Mouse (Mus musculus) gastrocnemius, postnatal 36 days (tissue): ENCODE results near the gene Tlr9. TPM values are rescaled to one million over a fixed set of nuclear protein-coding genes. Genes with fewer than 3 reads are reported as not detected.

Experiments
- DNase-seq, 2 experiments: peaks; one replicate each; pipeline ENCODE4 v3.0.0; 2022
- intact Hi-C: fragments of 180-260 bp; cut with DNase I; formaldehyde crosslinking; loops from one replicate; pipeline ENCODE4 v1.15.1; 2025
- total RNA-seq, 2 experiments: library from RNA; stranded (reverse); gene quantifications; 2 replicates each; pipeline ENCODE4 v1.2.3; 2021

The Tlr9 gene
- total RNA-seq, 2 experiments from 2014 or later = 0.25 to 0.31 TPM

DNA sequence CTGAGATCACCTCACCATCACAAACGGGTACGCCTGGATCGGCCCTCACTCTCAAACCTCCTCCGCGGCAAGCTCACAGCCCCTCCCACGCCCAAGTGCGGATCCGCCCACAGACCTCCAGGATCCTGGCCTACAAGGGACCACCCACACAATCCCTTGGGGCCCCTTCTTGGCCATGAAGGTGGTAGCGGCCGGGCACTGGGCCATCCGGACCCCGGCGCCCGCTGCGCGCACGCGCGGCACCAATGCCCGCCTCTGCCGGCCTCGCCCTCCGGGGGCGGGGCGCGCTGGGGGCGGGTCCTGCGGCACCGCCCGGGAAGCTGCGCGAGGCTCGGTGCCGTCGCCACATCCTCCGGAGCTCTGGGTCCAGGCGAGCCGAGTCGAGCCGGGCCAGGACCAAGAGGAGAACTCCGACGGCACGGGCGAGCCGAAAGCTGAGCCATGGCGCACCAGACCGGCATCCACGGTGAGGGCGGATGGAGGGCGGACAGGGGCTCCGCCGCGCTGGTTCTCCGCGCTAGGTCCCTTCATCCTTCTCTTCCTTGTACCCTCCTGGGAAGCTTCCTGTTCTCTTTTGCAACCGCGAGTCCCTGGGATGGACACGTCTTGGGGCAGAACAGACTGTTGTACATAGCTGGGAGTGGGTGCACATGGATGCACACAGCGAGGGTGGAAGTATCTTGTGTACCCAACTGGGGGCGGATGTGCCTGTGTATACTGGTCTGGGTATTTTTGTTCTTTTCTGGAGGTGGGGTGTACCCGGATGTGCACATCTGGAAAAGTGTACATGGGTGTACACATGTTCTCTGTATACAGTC lies 19.4 kb upstream of the Tlr9 start, which contains the start of gene Twf2:
Twf2 (plus strand) TSS at position 290 of the 818 bp plus-strand sequence.
- DNase-seq = peak; percentile 86 to 91
- intact Hi-C loops = no loop called here

DNA sequence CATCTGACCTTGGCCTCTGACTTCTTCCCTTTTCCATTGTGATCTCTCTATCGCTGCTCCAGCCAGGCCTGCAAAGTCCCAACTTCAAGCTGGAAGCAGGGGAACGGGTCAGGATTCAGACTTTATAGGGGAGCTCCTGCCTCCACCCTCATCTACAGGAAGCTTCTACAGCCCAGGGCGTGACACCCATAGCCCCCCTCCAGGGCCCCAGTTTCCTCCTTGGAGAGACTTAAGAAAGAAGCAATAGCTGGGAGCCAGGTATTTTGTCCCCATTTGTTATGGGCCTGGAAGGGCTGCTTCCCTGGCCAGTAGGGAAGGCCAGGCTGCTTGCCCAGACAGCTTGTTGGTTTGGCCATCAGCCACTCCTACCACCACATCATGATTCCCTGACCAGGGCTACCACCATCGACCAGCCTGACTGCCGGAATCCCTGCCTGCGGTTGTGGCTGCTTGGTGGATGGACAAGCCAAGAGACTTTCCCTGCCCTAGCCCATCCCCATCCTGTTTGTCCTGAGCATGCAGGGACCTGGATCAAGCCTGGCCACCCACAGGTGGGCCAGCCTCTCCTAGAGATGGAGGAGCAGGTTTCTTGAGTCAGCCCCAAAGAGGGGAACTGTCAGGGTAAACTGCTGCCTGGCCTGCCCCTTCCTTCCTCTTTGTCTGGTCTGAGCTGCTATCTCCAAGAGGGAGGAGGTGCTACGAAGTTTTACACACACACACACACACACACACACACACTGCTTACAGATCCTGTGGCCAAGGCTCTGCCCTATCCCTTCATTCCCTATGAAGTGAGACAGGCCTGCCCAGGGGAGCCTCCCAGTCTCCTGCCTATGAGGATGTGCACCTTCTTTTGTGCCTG lies 18.2 kb upstream of the Tlr9 start:
- intact Hi-C loops = no loop called here
- DNase-seq = peak in 1 of 2 experiments; percentile 23

DNA sequence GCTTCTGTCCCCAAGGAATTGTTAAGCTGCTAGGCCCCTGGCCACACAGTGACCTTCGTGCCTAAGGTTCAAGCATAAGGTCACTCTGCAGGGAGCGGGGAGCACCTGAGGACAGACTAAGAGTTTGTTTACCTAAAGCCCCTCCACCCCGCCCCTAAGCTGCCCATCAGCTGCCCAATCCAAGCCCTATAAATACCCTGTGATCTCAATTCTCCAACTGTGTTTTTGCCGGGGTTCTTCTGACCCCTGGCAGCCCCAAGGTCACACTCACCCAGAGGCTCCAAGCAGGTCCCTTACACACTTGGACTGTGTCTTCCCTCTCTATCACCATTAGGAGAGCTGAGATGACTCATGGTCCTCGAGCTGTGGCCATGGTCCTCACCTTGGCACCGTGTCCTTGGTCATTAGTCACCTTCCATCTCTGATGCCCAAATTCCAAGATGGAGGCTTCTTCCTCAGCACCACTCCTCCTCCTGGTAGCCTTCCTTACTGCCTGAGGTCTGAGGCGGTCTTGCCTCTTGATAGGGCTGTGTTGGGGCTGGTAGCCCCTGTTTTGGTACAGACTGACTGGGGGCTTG lies 16.6 kb upstream of the Tlr9 start:
- DNase-seq = no peak
- intact Hi-C loops = loop anchor here (5.0 kb wide), 1 partner anchor 34 kb away; the partner anchor contains the start of gene Wdr82

DNA sequence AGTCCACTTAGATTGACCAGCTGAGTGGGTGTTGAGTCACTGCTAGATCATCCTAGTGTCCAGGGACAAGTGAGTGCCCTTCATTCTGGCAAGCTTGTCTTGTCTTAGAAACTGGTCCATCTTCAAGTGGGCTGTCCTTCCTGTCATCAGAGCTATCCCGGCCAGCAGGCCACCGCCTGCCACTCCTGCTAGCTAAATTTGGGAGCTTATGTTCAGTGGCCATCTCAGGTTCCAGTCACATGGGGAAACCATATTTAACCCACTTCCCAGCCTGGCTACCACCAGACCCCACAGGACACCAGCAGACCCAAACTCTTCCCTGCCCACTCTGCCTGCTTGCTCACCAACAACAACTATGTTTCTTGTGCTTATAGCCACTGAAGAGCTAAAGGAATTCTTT lies 15.9 kb upstream of the Tlr9 start:
- intact Hi-C loops = loop anchor here (5.0 kb wide), 1 partner anchor 34 kb away; the partner anchor contains the start of gene Wdr82
- DNase-seq = peak in 1 of 2 experiments; percentile 42

DNA sequence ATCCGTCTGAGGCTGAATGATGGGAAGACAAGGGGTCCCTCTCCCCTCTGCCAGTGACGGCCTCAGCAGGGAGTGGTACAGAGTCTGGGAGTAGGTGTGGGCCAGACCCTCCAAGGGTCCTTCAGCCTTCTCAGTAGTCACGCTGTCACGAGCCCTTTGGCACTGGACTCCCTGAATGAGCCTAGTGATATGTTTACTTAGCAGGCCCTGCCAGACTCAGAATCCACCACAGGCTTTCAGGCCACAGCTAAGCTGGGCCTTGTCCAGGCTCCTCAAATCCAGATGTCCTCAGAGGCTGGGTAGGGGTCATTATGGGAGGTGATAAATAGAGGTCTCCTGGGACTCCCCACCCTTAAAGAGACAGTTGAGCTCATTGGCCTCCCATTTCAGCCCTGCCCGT lies 14.2 kb upstream of the Tlr9 start:
- DNase-seq = no peak
- intact Hi-C loops = loop anchor here (5.0 kb wide), 1 partner anchor 36 kb away; the partner anchor contains the start of gene Wdr82

DNA sequence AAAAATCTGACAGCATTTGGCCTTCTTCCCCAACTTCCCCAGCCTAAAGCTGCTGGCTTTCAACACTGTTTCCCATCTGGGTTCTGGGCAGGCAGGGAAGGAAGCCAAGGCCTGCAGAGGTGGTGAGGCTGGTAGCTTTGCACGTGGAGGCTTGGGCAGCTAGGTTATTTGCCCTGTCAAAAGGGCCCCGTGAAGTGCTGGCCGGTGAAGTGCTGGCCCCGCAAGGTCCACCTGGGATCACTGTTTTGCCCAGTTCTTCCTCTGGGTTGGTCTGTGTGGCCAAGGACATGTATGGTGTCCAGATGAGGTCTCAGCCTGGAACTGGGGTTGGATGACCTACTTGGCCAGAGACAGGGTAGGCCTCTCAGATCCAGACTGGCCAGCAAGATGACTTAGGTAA lies 12.4 kb upstream of the Tlr9 start:
- peak in 1 of 2 experiments; percentile 35 for DNase-seq
- intact Hi-C loops = loop anchor here (5.0 to 10.0 kb wide), 3 partner anchors 38 to 215 kb away; partner anchors contain the start of genes Glyctk, Rpl29 and Wdr82

DNA sequence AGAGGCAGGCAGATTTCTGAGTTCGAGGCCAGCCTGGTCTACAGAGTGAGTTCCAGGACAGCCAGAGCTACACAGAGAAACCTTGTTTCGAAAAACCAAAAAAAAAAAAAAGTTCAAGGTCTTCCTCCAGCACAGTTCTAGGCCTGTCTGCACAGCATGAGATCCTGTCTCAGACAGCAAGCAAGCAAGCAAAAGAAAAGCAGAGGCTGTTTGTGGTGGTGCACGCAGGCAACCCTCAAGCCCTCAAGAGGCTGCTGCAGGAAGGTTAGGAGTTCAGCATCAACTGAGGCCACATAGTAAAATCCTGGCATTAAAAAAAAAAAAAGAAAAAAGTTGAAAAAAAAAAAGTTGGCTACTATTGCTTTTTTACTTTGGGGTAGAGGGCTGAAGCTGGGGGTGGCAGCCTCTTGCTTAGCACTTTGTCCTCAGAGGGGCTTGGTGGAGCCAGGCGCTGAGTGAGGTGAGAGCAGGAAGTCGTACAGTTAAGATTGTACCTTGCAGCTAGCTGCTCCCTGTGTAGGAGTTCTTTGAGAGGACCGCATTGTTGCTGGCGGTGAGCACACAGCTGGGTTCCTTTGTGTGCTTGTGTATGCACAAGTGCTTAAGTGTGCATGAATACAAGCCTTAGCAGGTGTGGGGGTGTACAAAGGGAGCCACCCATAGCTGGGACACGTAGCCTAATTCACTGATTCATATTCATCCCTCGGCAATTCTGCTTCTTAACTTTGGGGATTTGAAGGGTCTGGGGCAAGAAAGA lies 11.4 kb upstream of the Tlr9 start:
- intact Hi-C loops = loop anchor here (5.0 to 10.0 kb wide), 2 partner anchors 54 to 214 kb away; partner anchors contain the start of genes Glyctk and Rpl29
- DNase-seq = no peak

DNA sequence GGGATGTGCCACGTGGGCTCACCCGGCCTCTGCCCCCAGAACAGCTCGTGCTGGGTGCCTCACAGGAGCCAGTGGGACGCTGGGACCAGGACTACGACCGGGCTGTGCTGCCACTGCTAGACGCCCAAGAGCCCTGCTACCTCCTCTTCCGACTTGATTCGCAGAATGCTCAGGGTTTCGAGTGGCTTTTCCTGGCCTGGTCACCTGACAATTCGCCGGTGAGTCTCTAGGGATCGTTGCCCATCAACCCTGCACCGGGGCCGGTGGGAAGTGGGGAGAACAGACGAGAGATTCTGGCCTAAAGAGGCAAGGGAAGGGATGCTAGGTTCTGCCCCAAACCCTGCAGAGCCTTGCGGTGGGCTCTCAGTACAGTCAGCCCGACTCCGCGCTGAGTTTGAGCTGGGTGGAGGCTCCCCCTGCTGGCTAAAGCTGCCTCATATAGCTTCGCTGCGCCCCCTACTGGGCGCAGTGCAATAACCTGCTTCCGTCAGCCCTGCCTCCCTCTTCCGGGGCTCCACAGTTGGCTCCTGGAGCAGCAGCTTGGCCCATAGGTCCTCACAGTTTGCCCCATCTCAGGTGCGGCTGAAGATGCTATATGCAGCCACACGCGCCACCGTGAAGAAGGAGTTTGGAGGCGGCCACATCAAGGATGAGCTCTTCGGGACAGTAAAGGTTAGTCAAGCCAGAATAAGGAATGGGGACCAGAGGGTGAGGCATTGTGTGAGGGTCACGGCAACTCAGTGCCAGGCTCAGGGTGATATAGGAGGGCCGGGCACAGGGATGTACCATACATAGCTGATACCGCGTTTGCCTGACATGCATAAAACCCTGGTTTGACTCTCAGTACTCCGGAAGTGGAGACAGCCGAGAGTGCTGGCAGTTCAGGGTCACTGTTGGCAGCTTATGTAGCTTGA lies 10.5 kb upstream of the Tlr9 start:
- intact Hi-C loops = loop anchor here (5.0 to 10.0 kb wide), 2 partner anchors 55 to 213 kb away; partner anchors contain the start of genes Glyctk and Rpl29
- peak; percentile 74 to 79 for DNase-seq

DNA sequence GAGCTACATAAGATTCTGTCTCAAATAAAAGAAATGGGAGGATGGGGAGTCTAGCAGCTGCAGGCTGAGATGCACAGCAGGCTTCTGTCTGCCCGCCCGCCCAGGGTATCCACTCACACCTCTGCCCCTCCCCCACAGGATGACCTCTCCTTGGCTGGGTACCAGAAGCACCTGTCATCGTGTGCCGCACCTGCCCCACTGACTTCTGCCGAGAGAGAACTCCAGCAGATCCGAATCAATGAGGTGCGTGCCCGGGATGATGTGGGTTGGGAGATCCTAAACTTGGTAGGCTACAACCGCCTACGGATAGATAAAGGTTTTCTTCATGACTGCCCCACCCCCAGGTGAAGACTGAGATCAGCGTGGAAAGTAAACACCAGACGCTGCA lies 9.8 kb upstream of the Tlr9 start:
- intact Hi-C loops = loop anchor here (5.0 to 10.0 kb wide), 2 partner anchors 55 to 212 kb away; partner anchors contain the start of genes Glyctk and Rpl29
- no peak for DNase-seq

DNA sequence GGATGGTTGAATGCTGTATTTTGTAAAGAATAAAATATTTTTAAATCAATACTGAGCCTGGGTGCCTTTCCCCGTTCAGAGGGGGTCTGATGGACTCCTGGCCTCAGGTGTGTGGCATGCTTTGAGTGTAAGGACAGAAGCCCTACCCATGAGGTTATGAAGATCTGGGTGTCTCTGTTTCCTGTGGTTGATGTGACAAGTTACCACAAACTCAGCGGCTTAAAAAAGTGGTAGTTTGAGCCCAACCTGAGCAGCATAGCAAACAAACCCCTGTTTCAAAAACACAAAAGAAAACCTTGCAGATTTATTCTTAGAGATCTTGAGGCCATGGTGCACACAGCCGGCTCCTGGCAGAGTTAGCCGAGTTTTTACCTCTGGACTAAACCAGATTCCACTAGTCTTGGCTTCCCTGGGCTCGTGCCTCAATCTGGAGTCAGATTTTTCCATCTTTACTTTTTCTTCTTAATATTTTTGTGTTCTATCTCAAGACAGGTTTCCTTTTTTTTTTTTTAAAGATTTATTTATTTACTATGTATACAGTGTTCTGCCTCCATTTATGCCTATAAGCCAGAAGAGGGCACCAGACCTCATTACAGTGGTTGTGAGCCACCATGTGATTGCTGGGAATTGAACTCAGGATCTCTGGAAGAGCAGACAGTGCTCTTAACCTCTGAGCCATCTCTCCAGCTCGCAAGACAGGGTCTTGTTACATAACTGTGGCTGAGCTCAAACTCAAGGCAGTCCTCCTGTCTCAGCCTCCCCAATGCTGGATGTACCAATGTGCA lies 6.9 kb upstream of the Tlr9 start:
- intact Hi-C loops = loop anchor here (10.0 kb wide), 1 partner anchor 209 kb away; the partner anchor contains the start of gene Rpl29
- DNase-seq = no peak

DNA sequence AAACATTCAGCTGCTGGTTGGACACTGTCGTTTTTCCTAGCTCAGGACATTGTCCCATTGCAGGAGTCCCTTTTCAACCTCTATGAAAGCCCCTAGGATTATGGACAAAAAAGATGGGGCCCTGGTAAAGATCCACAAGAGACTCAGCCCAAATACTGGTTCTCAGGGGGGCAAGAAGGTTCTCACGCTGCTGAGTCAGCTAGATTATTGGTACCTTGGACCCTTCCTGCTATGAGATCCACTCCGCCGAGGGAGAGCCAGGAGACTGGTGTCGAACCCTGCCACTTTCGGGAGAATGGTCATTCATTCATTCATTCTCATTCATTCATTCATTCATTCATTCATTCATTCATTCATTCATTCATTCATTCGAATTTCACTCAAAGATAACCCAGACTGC lies 5.4 kb upstream of the Tlr9 start:
- intact Hi-C loops = loop anchor here (10.0 kb wide), 1 partner anchor 208 kb away; the partner anchor contains the start of gene Rpl29
- DNase-seq = no peak

DNA sequence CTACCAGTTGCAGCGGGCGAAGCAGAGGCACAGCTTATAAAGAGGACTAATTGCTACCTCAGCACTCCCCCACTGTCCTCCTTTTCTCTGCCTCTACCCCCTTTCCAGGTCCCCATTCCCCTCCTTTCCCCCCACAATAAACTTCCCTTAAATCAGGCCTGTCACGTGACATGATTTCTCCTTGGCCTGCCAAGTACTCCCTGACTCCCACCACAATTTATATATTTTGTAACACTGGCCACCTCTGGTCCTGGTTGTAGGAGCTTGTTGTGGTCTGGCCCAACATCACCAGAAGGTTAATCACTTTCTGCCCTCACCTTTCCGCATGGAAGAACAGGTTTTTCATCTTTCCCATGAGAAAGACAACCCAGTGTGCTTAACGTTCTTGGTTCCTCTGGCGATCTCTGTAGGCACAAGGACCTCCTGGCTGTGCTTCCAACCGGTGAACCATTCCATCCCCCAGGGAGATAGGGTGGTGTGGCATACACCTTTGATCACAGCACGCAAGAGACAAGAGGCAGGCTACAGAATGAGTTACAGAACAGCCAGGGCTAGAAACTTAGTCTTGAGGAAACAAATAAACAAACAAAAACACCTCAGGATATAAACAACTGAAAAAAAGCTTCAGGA lies 1.4 kb upstream of the Tlr9 start:
- intact Hi-C loops = no loop called here
- no peak for DNase-seq

DNA sequence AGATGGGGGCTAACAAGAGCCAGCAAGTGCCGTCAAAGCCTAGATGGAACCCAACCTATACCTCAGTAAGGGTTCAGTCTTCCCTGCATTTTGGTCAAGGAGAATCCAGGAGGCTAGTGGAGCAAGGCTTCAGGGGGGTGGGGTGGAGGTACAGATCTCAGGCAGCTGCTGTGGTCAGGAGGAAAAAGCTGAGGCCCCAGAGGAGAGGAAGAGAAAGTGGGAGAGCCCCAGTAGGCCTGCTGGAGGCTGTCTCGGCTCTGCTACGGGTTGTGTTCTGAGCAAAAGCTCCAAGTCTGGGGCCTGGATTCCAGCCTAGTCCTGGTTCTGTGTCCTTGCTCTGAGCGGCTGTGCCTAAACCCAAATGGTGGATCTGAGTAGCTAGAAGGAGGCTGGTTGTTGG lies 596 bp downstream of the Tlr9 start:
- intact Hi-C loops = no loop called here

DNA sequence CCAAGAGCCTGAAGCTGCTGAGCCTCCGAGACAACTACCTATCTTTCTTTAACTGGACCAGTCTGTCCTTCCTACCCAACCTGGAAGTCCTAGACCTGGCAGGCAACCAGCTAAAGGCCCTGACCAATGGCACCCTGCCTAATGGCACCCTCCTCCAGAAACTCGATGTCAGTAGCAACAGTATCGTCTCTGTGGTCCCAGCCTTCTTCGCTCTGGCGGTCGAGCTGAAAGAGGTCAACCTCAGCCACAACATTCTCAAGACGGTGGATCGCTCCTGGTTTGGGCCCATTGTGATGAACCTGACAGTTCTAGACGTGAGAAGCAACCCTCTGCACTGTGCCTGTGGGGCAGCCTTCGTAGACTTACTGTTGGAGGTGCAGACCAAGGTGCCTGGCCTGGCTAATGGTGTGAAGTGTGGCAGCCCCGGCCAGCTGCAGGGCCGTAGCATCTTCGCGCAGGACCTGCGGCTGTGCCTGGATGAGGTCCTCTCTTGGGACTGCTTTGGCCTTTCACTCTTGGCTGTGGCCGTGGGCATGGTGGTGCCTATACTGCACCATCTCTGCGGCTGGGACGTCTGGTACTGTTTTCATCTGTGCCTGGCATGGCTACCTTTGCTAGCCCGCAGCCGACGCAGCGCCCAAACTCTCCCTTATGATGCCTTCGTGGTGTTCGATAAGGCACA lies 3.2 kb downstream of the Tlr9 start:
- intact Hi-C loops = no loop called here
- DNase-seq = no peak

More for the DNA sequence above, 596 bp downstream of the Tlr9 start:
- no peak for DNase-seq

DNA sequence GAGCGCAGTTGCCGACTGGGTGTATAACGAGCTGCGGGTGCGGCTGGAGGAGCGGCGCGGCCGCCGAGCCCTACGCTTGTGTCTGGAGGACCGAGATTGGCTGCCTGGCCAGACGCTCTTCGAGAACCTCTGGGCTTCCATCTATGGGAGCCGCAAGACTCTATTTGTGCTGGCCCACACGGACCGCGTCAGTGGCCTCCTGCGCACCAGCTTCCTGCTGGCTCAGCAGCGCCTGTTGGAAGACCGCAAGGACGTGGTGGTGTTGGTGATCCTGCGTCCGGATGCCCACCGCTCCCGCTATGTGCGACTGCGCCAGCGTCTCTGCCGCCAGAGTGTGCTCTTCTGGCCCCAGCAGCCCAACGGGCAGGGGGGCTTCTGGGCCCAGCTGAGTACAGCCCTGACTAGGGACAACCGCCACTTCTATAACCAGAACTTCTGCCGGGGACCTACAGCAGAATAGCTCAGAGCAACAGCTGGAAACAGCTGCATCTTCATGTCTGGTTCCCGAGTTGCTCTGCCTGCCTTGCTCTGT lies 3.8 kb downstream of the Tlr9 start:
- no peak for DNase-seq

DNA sequence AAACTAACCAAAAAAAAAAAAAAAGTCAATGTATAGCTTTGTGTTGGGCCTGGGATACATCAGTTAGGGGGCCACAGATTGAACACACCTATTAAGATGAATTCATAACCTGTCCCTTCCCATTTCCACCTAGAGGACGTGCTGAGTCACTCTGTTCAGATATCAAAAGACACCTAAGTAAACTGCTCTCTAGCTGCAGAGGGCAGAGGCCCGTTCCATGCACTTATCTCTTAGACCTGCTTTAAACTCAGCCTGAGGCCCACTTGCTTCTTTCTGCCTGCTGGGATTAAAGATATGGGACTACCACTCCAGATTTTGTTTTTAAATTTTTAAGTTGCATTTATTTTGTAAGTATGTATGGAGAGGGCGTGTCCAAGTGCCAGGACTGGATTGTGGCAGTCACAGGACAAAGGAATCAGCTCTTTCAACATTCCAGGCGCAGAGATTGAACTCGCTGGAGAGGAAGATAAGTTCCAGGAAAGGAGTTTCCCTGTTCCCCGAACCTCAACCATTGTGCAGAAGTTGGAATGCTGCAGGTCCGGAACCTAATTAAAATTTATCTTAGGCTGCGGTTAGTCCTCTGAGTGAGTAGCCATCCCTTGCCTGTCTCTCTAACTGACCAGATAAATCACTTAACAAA lies 5.5 kb downstream of the Tlr9 start:
- intact Hi-C loops = no loop called here
- DNase-seq = no peak

More for the DNA sequence above, 3.8 kb downstream of the Tlr9 start:
- intact Hi-C loops = no loop called here
